In the genomic region with DNA sequence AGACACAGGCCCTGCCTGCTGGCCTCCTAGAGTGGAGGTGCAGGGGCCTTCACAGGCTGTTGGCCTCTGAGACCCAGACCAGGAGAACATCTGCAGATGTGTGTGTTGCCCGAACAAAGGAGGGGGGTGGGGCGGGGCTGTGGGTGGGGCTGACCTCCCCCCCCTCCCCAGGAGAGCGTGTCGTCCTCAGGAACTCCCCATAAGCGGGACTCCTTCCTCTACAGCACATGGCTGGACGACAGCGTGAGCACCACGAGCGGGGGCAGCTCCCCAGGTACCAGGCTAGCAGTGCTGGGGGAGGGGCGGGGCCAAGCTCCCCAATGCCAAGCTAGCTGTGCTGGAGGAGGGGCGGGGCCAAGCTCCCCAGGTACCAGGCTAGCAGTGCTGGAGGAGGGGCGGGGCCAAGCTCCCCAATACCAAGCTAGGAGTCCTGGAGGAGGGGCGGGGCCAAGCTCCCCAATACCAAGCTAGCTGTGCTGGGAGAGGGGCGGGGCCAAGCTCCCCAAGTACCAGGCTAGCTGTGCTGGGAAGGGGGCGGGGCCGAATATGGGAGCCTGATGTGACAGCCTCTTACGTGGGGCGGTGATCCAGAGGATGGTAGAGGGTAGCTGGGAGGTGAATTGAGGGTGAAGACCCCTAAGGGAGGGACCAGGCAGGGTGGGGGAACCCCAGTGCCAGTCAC, we compare ENCODE assay signal across 8 mouse cellular contexts.
DNase-seq lines count a peak whose midpoint lies in the region.

No protein-coding gene starts in this region.

- DNase-seq in right cerebral cortex, postnatal 4 days: peak; percentile 53
- DNase-seq in right cerebral cortex, adult 18-20 months: no peak
- DNase-seq in embryo, embryonic 9.5 days (ENCODE audit: extremely low spot score): peak; percentile 59
- peak; percentile 74 for DNase-seq in kidney, adult 11 months
- peak; percentile 53 for DNase-seq in lung, postnatal 10 days
- DNase-seq in ovary, adult 18-20 months (ENCODE audit: low spot score): no peak
- no peak for DNase-seq in yolk sac, embryonic 10.5 days (ENCODE audit: low spot score)
- DNase-seq in B cell, adult 2 months: no peak

Comparison
In these comparisons a context has a peak if more than half of its experiments do, and no peak if none do; other contexts are left out.
1. DNase-seq: peak in right cerebral cortex, postnatal 4 days (single experiment), embryo, embryonic 9.5 days (single experiment), kidney, adult 11 months (single experiment) and lung, postnatal 10 days (single experiment); none in right cerebral cortex, adult 18-20 months (single experiment), ovary, adult 18-20 months (single experiment), yolk sac, embryonic 10.5 days (single experiment) and B cell, adult 2 months (0 of 2).